Mouse (Mus musculus) kidney, embryonic 16.5 days (tissue): Measurements from ENCODE around the gene Ttc7. TPM values are rescaled to one million over a fixed set of nuclear protein-coding genes. Genes with fewer than 3 reads are reported as not detected.

Experiments
- ATAC-seq: fragments of 200-750 bp; cut with Nextera tagmentation; 2 replicates; pipeline ENCODE4 v1.8.0; 2017; ENCODE audit warnings: moderate TSS enrichment; ENCODE audit not compliant: low FRiP score, low TSS enrichment
- H3K27ac ChIP-seq: fragments of 300-500 bp; sonication (generic); 2 replicates; pipeline ENCODE4 v1.5.1; 2014; ENCODE audit warnings: low read length
- H3K27me3 ChIP-seq: fragments of 300-500 bp; sonication (generic); 2 replicates; pipeline ENCODE4 v1.6.1; 2014; ENCODE audit warnings: low read length, control low read depth, mixed read lengths; ENCODE audit not compliant: insufficient read depth
- H3K36me3 ChIP-seq: fragments of 300-500 bp; sonication (generic); 2 replicates; pipeline ENCODE4 v1.6.1; 2014; ENCODE audit warnings: low read length, control low read depth, mixed read lengths; ENCODE audit not compliant: insufficient read depth
- H3K4me1 ChIP-seq: fragments of 300-500 bp; sonication (generic); 2 replicates; pipeline ENCODE4 v1.6.1; 2014; ENCODE audit warnings: low read length, control low read depth, mixed read lengths; ENCODE audit not compliant: insufficient read depth
- H3K4me2 ChIP-seq: fragments of 300-500 bp; sonication (generic); replicated peaks from 2 replicates; pipeline ENCODE4 v1.6.1; 2014; ENCODE audit warnings: low read depth, low read length
- H3K4me3 ChIP-seq: fragments of 300-500 bp; sonication (generic); 2 replicates; pipeline ENCODE4 v1.5.1; 2014; ENCODE audit warnings: mild to moderate bottlenecking, low read length
- H3K9ac ChIP-seq: fragments of 300-500 bp; sonication (generic); replicated peaks from 2 replicates; pipeline ENCODE4 v1.6.1; 2014; ENCODE audit warnings: low read length
- H3K9me3 ChIP-seq: fragments of 300-500 bp; sonication (generic); 2 replicates; pipeline ENCODE4 v1.6.1; 2016; ENCODE audit warnings: low read length, control low read depth
- WGBS: fragments of 180-500 bp; shearing (Covaris S2); extraction: QIAGEN DNeasy Blood & Tissue Kit; methylation state at CpG from one replicate; pipeline ENCODE4 v1.1.7; 2014; 5-methylcytosine and 5-hydroxymethylcytosine counted together
- polyA plus RNA-seq: library from polyadenylated mRNA; unstranded; fragments of >200 nt; fragmentation: Nextera tagmentation; extraction: Ambion mirVana; gene quantifications from 2 replicates; pipeline ENCODE4 v1.2.1, GENCODE M21; 2015

The Ttc7 gene
- polyA plus RNA-seq, 1 experiment from 2014 or later, result 8.7 TPM

DNA sequence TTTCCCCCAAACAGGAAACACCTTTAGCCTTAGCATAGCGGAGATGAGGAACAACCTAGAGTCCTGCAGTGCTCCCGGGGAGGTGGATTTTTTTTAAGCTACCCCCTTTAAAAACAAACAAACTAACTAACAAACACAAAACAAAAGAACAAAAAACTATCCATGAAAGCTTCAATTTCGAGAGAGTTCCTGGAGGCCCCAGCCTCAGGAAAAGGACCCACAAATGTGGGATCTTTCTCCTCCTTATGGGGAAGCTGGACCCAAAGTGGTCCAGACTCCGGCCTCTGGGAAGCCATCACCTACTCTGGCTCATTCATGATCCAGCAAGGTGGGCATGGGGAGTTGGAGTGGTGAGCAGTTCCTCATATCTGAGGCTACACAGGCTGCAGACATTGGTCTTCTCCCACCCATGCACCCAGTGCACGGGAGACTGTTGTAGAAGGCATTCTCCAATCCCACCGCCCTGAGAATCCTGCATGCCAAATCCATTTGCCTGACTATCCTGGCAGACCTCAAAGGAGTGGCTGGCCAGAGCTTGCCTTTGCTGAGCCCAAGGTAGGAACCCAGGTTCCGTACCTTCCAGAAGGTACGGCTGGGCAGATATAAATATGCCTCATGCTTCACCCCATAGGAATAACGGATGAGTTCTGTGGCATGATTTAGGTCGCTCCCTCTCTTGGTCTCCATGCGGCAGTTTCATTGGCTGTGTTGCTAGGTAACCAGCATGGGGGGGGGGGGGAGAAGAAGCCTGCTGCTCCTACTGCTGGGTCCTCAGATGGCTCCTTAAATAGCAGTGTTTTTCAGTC is 48.9 kb downstream of the Ttc7 start:
- Histone ChIP-seq H3K4me2 (0 out of 2 replicates have a peak overlapping the region, but pooled peaks have one; percentile 36), H3K27ac (0 out of 2 replicates have a peak overlapping the region, but pooled peaks have one; percentile 29), H3K9ac (0 out of 2 replicates have a peak overlapping the region, but pooled peaks have one; percentile 36), H3K36me3 (no peaks in the 10 kb centered on the region), H3K9me3 (no peaks in the 10 kb centered on the region), H3K4me3 (no peak overlapping the region), H3K27me3 (no peaks in the 10 kb centered on the region), H3K4me1 (peaks cover 24% of the 10 kb centered on the region)
- WGBS, result 37% methylated on average over 11 of the region's 11 CpGs
- ATAC-seq, result 0 out of 2 replicates have a peak, but pooled peaks have one; percentile 28

DNA sequence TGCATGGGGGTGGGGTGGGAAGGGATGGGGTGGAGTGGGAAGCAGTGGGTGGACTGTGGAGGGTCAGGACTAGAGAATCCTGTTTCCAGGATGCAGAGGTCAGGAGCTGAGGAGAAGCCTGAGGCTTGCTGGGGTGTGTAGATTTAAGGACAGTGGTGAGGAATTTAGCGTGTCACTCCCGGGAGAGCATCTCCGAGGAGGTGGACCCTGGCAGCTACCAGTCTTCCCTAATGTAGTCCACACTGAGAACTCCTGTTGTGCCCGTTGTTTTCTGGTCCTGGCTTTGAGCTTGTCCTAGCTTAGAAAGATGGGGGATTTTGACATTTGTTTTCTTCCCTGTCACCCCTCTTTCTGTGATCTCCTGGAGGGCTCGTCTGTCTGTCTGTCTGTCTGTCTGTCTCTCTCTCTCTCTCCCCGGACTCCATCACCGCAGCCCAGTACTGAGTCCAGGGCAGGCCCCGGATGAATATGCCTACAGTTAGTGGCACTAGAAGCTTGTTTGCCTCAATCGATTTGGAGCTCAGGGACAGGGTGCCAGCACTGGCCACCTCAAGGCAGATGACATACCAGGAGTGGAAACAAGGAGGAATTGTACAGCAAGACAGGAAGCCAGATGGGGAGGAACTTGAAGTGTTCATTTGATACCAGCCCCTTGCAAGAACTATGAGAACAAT is 49.6 kb downstream of the Ttc7 start:
- no peak for ATAC-seq
- Histone ChIP-seq H3K4me3 (no peak overlapping the region), H3K9me3 (no peaks in the 10 kb centered on the region), H3K36me3 (no peaks in the 10 kb centered on the region), H3K9ac (no peak overlapping the region), H3K27me3 (no peaks in the 10 kb centered on the region), H3K27ac (no peak overlapping the region), H3K4me2 (no peak overlapping the region), H3K4me1 (peaks cover 24% of the 10 kb centered on the region)
- 65% methylated on average over 9 of the region's 9 CpGs for WGBS

DNA sequence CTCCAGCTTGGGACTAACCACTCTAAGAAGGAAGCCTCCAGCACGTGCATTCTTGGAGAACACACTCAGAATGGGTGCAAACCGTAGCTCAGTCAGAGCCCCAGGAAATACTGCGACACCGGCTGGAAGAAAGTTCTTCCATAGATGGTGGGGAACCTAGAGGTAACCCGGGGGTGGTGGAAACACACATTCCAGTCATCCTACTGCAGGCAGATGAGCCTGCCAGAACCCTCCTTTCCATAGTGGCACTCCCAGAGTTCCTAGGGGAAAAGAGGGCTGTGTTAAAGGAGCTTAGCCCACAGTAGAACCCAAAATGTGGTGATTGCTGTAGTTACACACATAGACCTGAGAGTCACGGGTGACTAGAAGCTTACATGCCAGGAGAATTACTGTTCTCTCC is 50.2 kb downstream of the Ttc7 start:
- Histone ChIP-seq H3K27me3 (no peaks in the 10 kb centered on the region), H3K27ac (no peak overlapping the region), H3K4me3 (no peak overlapping the region), H3K9ac (no peak overlapping the region), H3K4me2 (no peak overlapping the region), H3K9me3 (no peaks in the 10 kb centered on the region), H3K4me1 (peaks cover 24% of the 10 kb centered on the region), H3K36me3 (no peaks in the 10 kb centered on the region)
- WGBS, result 79% methylated on average over 6 of the region's 6 CpGs
- no peak for ATAC-seq

DNA sequence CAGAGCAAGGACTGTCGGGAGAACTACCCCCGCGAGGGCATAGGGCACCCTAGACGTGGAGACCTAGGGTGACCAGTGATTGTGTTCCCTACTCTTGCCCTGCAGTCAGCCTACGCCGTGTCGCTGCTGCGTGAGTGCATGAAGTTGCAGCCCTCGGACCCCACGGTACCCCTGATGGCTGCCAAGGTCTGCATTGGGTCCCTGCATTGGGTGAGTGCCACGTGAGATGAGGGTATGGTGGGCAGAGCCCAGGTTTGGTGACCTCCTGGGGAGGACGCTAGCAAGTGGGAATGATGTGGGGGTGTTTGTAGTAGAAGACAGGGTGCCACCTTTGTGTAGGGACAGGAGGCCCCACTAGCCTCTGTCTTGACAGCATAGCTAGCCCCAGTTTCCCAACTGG is 51.5 kb downstream of the Ttc7 start:
- WGBS, result 95% methylated on average over 12 of the region's 12 CpGs
- no peaks in the 10 kb centered on the region for H3K9me3 ChIP-seq

DNA sequence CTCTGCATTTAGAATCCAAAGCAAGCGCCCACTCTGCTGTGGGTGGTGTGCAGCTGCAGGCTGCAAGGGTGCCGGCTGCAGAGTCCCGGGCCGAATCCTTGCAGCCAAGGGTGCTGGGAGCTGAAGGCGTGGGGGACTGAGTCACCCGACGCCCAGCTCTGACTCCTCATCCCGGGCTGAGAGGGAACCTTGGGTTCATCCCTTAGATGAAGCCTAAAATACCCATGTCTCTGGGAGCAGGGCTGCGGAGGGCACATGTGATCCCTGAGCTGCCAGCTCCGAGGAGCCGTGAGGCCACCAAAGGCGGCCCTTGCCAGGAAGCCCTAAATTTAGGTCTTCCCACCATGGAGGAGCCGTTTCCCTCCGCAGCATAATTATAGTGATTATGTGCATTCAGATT is 52.5 kb downstream of the Ttc7 start:
- 92% methylated on average over 14 of the region's 14 CpGs for WGBS
- no peak for ATAC-seq
- no peaks in the 10 kb centered on the region for H3K9me3 ChIP-seq
- H3K27me3 ChIP-seq, result no peaks in the 10 kb centered on the region
- H3K36me3 ChIP-seq, result no peaks in the 10 kb centered on the region
- H3K4me1 ChIP-seq, result peaks cover 23% of the 10 kb centered on the region
- H3K9ac ChIP-seq, result no peak overlapping the region
- no peak overlapping the region for H3K4me3 ChIP-seq
- no peak overlapping the region for H3K4me2 ChIP-seq
- H3K27ac ChIP-seq, result no peak overlapping the region

More for the DNA sequence above, 51.5 kb downstream of the Ttc7 start:
- Histone ChIP-seq H3K4me3 (no peak overlapping the region), H3K9ac (no peak overlapping the region), H3K27ac (no peak overlapping the region), H3K27me3 (no peaks in the 10 kb centered on the region), H3K36me3 (no peaks in the 10 kb centered on the region), H3K4me1 (peaks cover 24% of the 10 kb centered on the region), H3K4me2 (no peak overlapping the region)
- no peak for ATAC-seq

DNA sequence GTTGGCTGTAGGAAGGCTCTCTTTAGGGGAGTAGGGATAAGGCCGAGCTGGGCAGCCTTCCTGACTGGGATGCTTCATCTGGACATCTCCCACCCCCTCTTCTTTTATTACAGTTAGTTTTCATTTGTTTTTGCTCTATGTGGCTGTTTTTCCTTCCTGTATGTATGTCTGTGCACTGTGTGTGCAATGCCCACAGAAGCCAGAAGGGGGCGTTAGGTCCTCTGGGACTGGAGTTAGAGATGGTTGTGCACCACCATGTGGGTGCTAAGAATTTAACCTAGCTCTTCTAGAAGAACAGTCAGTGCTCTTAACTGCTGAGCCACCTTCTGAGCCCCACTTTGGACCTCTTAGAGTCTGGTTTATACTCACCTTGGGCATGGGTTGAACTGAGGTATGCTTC is 53.0 kb downstream of the Ttc7 start:
- no peak overlapping the region for H3K9ac ChIP-seq
- H3K4me1 ChIP-seq, result peaks cover 17% of the 10 kb centered on the region
- H3K9me3 ChIP-seq, result no peaks in the 10 kb centered on the region
- H3K36me3 ChIP-seq, result no peaks in the 10 kb centered on the region
- no peak overlapping the region for H3K4me3 ChIP-seq
- 63% methylated on average over 2 of the region's 2 CpGs for WGBS
- no peak for ATAC-seq
- H3K27me3 ChIP-seq, result no peaks in the 10 kb centered on the region
- no peak overlapping the region for H3K27ac ChIP-seq
- no peak overlapping the region for H3K4me2 ChIP-seq

DNA sequence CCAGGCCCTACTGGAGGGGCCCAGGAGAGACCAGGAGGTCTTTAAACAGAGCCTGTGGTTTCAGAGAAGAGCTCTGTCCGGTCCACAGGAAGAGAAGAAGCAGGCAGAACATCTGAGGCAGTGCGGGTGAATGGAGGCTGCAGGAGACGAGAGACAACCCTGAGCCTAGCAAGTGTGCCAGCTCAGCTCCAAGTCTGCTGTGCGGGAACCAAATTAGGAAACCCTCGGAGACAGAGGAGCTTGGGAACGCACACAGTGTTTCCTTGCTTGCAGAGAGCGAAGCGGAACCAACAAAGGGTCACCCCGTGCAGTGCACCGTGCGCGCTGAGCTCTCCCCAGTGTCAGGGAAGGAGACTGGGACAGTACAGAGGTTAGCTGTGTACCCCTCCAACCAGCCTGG is 54.2 kb downstream of the Ttc7 start:
- H3K4me3 ChIP-seq, result no peak overlapping the region
- no peaks in the 10 kb centered on the region for H3K36me3 ChIP-seq
- H3K9me3 ChIP-seq, result no peaks in the 10 kb centered on the region
- H3K27me3 ChIP-seq, result no peaks in the 10 kb centered on the region
- H3K9ac ChIP-seq, result no peak overlapping the region
- peaks cover 6% of the 10 kb centered on the region; the same call in 1 of the 2 replicates for H3K4me1 ChIP-seq
- no peak overlapping the region for H3K27ac ChIP-seq
- ATAC-seq, result no peak
- WGBS, result 73% methylated on average over 12 of the region's 12 CpGs
- no peak overlapping the region for H3K4me2 ChIP-seq

DNA sequence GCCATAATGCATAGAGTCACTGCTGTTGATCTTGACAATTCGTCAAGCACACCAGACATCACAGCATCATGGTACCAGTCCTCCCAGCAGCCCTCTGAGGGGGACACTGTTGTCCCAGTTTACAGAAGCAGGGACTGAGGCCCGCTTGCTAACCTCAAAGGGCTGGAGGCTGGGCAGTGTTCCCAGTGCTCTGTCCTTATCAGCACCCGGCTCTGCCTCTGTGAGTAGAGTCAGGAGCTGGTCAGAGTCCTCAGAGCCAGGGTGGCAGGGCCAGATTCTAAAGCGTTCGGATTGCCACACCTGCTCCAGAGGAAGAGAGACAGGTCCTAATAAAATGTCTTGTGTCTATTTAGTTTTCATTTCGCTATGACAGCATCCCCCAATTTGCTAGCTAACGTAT is 55.0 kb downstream of the Ttc7 start:
- H3K4me2 ChIP-seq, result no peak overlapping the region
- WGBS, result 90% methylated on average over 7 of the region's 7 CpGs
- H3K9ac ChIP-seq, result no peak overlapping the region
- H3K27me3 ChIP-seq, result no peaks in the 10 kb centered on the region
- H3K27ac ChIP-seq, result no peak overlapping the region
- no peaks in the 10 kb centered on the region for H3K36me3 ChIP-seq
- no peaks in the 10 kb centered on the region for H3K4me1 ChIP-seq
- H3K4me3 ChIP-seq, result no peak overlapping the region
- no peaks in the 10 kb centered on the region for H3K9me3 ChIP-seq
- no peak for ATAC-seq

DNA sequence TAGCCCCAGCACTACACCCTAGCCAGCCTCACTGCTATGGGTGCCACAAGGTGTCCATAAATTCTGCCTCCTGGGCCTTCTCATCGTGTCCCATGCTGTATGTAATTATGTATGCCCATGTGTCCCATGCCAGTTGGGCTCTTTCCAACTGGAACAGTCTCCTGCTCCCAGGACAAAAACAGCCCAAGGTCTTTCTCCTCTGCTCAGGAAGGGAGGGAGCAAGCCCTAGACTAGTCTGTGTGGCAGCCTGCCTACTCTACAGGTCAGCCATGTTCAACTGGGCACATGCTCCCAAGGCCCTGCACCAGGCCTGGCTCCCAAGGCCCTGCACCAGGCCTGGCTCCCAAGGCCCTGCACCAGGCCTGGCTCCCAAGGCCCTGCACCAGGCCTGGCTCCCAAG is 56.4 kb downstream of the Ttc7 start:
- no peak for ATAC-seq
- no peaks in the 10 kb centered on the region for H3K9me3 ChIP-seq
- no peak overlapping the region for H3K9ac ChIP-seq
- WGBS, result 79% methylated on average over 1 of the region's 1 CpGs
- H3K4me1 ChIP-seq, result no peaks in the 10 kb centered on the region
- H3K36me3 ChIP-seq, result no peaks in the 10 kb centered on the region
- H3K27ac ChIP-seq, result no peak overlapping the region
- H3K4me2 ChIP-seq, result no peak overlapping the region
- no peak overlapping the region for H3K4me3 ChIP-seq
- H3K27me3 ChIP-seq, result no peaks in the 10 kb centered on the region
